Mouse (Mus musculus) testis, adult 2 months (tissue): ENCODE results near the gene Zcchc2. TPM values are rescaled to one million over a fixed set of nuclear protein-coding genes. Genes with fewer than 3 reads are reported as not detected.

Experiments
- H3K27ac ChIP-seq: fragments of 200-500 bp; 2 replicates; pipeline ENCODE4 v1.5.1; 2012; ENCODE audit warnings: low read depth, low read length; ENCODE audit not compliant: control insufficient read depth, insufficient read depth
- H3K27me3 ChIP-seq: fragments of 200-500 bp; 2 replicates; pipeline ENCODE4 v1.6.1; 2012; ENCODE audit warnings: mild to moderate bottlenecking, low read length, moderate library complexity; ENCODE audit not compliant: control insufficient read depth, insufficient read depth
- H3K36me3 ChIP-seq: fragments of 200-500 bp; 2 replicates; pipeline ENCODE4 v1.6.1; 2012; ENCODE audit warnings: mild to moderate bottlenecking, low read length; ENCODE audit not compliant: control insufficient read depth, insufficient read depth
- H3K4me1 ChIP-seq: fragments of 200-500 bp; 2 replicates; pipeline ENCODE4 v1.6.1; 2012; ENCODE audit warnings: low read length; ENCODE audit not compliant: control insufficient read depth, insufficient read depth
- H3K4me3 ChIP-seq: fragments of 200-500 bp; 2 replicates; pipeline ENCODE4 v1.5.1; 2012; ENCODE audit warnings: low read depth, mild to moderate bottlenecking, low read length, moderate library complexity, mixed read lengths; ENCODE audit not compliant: control insufficient read depth
- CTCF ChIP-seq: fragments of 200-500 bp; IDR thresholded peaks from 2 replicates; pipeline ENCODE4 v1.5.1; 2012; ENCODE audit warnings: low read depth, mild to moderate bottlenecking, inconsistent platforms, low read length, moderate library complexity; ENCODE audit not compliant: control insufficient read depth, insufficient read depth, insufficient replicate concordance
- POLR2A ChIP-seq: fragments of 200-500 bp; IDR thresholded peaks from 2 replicates; pipeline ENCODE4 v1.6.1; 2012; ENCODE audit warnings: low read depth, mild to moderate bottlenecking, inconsistent platforms, low read length, moderate library complexity; ENCODE audit not compliant: control insufficient read depth
- polyA plus RNA-seq: library from polyadenylated mRNA; depleted of rRNA; stranded (reverse); fragments of >200 nt; gene quantifications from 2 replicates; pipeline ENCODE4 v1.2.3, GENCODE M21; 2012

Gene Zcchc2
- polyA plus RNA-seq, 1 experiment, result 55.9 TPM

- H3K27me3 ChIP-seq, result no peaks in the 10 kb centered on the region
- TF ChIP-seq POLR2A, result no peak
- no peak for TF ChIP-seq CTCF
- no peak overlapping the region for H3K27ac ChIP-seq
- H3K4me3 ChIP-seq, result no peak overlapping the region
- H3K36me3 ChIP-seq, result no peaks in the 10 kb centered on the region
- H3K4me1 ChIP-seq, result no peaks in the 10 kb centered on the region; the same call in 1 of the 2 replicates
Observed at GRCm38 (mm10) chr1:106040271-106040670, 50.1 kb downstream of the Zcchc2 start.

DNA sequence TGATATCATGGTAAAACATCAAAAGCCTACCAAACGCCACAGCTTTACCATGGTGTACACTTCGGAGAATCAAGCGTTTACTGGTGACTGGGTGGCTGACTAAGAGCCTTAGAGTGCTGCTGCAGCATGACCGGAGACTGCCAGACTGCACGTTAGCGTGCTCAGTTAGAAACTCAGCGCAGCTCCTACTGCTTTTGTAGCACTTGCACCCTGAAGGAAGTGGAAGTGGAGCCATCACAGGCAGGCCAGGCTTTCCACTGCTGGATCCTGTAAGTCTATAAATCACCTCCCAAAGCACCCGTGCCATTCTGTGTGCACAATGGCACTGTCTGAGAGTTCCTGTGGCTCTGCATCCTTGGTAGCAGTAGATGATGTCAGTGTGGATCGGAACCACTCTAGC lies 52.0 kb downstream of the Zcchc2 start:
- no peak for TF ChIP-seq CTCF
- no peak for TF ChIP-seq POLR2A
- no peak overlapping the region for H3K4me3 ChIP-seq
- H3K27me3 ChIP-seq, result no peaks in the 10 kb centered on the region
- H3K36me3 ChIP-seq, result no peaks in the 10 kb centered on the region
- no peaks in the 10 kb centered on the region for H3K4me1 ChIP-seq
- no peak overlapping the region for H3K27ac ChIP-seq

- Histone ChIP-seq H3K4me1 (no peaks in the 10 kb centered on the region), H3K36me3 (no peaks in the 10 kb centered on the region), H3K27ac (no peak overlapping the region), H3K4me3 (no peak overlapping the region), H3K27me3 (no peaks in the 10 kb centered on the region)
- TF ChIP-seq CTCF (no peak), POLR2A (no peak)
Observed at GRCm38 (mm10) chr1:106043053-106043820, 53.0 kb downstream of the Zcchc2 start.

- TF ChIP-seq POLR2A, result no peak
- no peak for TF ChIP-seq CTCF
- H3K27me3 ChIP-seq, result no peaks in the 10 kb centered on the region
- H3K4me1 ChIP-seq, result no peaks in the 10 kb centered on the region
- H3K4me3 ChIP-seq, result no peak overlapping the region
- H3K27ac ChIP-seq, result no peak overlapping the region
- H3K36me3 ChIP-seq, result no peaks in the 10 kb centered on the region
Observed at GRCm38 (mm10) chr1:106049036-106049435, 58.8 kb downstream of the Zcchc2 start.

DNA sequence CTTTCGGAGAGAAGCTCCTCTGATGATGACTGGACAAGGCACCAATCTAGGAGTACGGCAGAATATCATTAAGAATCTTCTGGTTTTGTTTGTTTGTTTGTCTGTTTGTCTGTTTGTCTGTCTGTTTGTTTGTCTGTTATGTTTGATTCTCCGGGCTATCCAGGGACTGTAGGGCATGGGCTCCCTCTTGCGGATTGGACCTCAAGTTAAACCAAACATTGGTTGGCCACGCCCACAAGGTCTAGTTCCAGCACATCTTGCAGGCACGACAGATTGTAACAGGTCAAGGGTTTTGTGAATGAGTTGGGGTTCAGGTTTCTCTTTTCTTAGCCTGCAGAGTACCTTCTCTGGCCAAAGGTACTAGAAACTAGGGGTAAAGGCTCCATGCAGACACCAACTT lies 64.8 kb downstream of the Zcchc2 start:
- H3K4me3 ChIP-seq, result no peak overlapping the region
- H3K4me1 ChIP-seq, result no peaks in the 10 kb centered on the region
- no peaks in the 10 kb centered on the region for H3K27me3 ChIP-seq
- no peak overlapping the region for H3K27ac ChIP-seq
- no peaks in the 10 kb centered on the region for H3K36me3 ChIP-seq
- TF ChIP-seq CTCF, result no peak

GRCm38 (mm10) chr1:106058355-106058754 lies 68.1 kb downstream of the Zcchc2 start:
- Histone ChIP-seq H3K36me3 (no peaks in the 10 kb centered on the region), H3K4me3 (no peak overlapping the region), H3K4me1 (no peaks in the 10 kb centered on the region), H3K27me3 (no peaks in the 10 kb centered on the region), H3K27ac (no peak overlapping the region)
- TF ChIP-seq POLR2A (no peak), CTCF (no peak)

DNA sequence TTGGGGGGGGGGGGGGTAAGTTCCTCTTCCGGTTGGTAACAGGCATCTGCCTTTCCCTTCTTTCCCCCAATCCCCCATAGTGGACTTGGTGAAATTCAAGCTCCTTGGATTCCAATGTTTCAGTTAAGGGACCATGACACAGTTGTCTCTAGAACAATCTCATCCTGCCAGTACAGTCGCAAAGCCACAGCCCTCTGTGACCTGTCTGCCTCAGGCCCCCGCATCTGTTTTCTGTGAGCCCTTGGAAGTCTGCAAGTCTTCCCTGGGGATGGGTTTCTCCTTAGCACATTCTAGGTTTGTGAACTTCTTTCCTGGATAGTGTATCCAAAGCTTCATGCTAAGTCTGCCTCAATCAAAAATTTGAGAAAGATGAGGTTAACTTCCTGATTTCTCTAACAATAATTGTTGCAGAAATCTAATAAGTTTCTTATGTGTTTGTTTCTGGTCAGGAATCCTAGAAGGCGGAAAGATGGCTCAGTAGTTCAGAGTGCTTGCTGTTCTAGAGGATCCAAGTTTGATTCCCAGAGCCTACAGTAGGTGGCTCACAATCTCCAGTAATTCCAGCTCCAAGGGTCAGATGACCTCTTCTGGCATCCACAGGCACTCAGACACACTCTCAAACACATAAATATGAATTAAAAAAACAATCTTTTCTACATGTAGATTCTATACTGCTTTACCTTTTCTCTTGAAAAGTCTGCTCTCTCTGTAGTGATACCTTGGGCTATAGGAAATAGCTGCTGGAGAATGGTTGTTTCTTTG lies 69.5 kb downstream of the Zcchc2 start:
- Histone ChIP-seq H3K27ac (no peak overlapping the region), H3K4me1 (no peaks in the 10 kb centered on the region), H3K36me3 (no peaks in the 10 kb centered on the region), H3K27me3 (no peaks in the 10 kb centered on the region), H3K4me3 (no peak overlapping the region)
- TF ChIP-seq POLR2A (no peak), CTCF (no peak)
